Mouse (Mus musculus) spleen, adult 2 months (tissue): ENCODE data around the gene Ovol3. TPM values are rescaled to one million over a fixed set of nuclear protein-coding genes. Genes with fewer than 3 reads are reported as not detected.

Source experiments
- DNase-seq, 2 experiments: peaks; one replicate each; pipeline versions ENCODE4 v3.0.0 to v3.0.0-alpha.2; 2012 to 2021; ENCODE audit warnings: low spot score in 2 of 2, low read depth in 1 of 2
- H3K27ac ChIP-seq: fragments of 200-500 bp; 2 replicates; pipeline ENCODE4 v1.5.1; 2012; ENCODE audit warnings: low read length, inconsistent platforms; ENCODE audit not compliant: insufficient read depth
- H3K27me3 ChIP-seq: fragments of 200-500 bp; 2 replicates; pipeline ENCODE4 v1.6.1; 2012; ENCODE audit warnings: mild to moderate bottlenecking, moderate library complexity, low read length, inconsistent platforms; ENCODE audit not compliant: control insufficient read depth, insufficient read depth
- H3K36me3 ChIP-seq: fragments of 200-500 bp; 2 replicates; pipeline ENCODE4 v1.6.1; 2012; ENCODE audit warnings: mild to moderate bottlenecking, low read length, inconsistent platforms; ENCODE audit not compliant: control insufficient read depth, insufficient read depth
- H3K4me1 ChIP-seq: fragments of 200-500 bp; 2 replicates; pipeline ENCODE4 v1.6.1; 2011; ENCODE audit warnings: inconsistent platforms; ENCODE audit not compliant: control insufficient read depth, insufficient read depth, insufficient read length
- H3K4me3 ChIP-seq: fragments of 200-500 bp; 2 replicates; pipeline ENCODE4 v1.5.1; 2011; ENCODE audit warnings: mild to moderate bottlenecking, inconsistent platforms; ENCODE audit not compliant: insufficient read depth, insufficient read length; ENCODE audit errors: extremely low read depth
- CTCF ChIP-seq: fragments of 200-500 bp; IDR thresholded peaks from 2 replicates; pipeline ENCODE4 v1.5.1; 2011; ENCODE audit warnings: mild to moderate bottlenecking, inconsistent platforms; ENCODE audit not compliant: insufficient read depth, insufficient read length, insufficient replicate concordance; ENCODE audit errors: extremely low read depth
- POLR2A ChIP-seq: fragments of 200-500 bp; IDR thresholded peaks from 2 replicates; pipeline ENCODE4 v1.6.1; 2011; ENCODE audit warnings: low read depth, low read length, inconsistent platforms
- WGBS: fragments of 180-500 bp; shearing (Covaris S2); methylation state at CpG from one replicate; pipeline ENCODE4 v1.1.7; 2018; 5-methylcytosine and 5-hydroxymethylcytosine counted together
- polyA plus RNA-seq: library from polyadenylated mRNA; depleted of rRNA; stranded (reverse); fragments of >200 nt; gene quantifications from 2 replicates; pipeline ENCODE4 v1.2.3, GENCODE M21; 2012

Ovol3 gene
- polyA plus RNA-seq, 1 experiment: not detected

- Histone ChIP-seq H3K4me3 (peak within 1 kb of the TSS; percentile 85), H3K36me3 (peaks cover 2% of the 10 kb centered on the region), H3K4me1 (no peaks in the 10 kb centered on the region; the same call in 1 of the 2 replicates), H3K27me3 (no peaks in the 10 kb centered on the region), H3K27ac (peak within 1 kb of the TSS; percentile 88)
- peak; percentile 94 to 95 for DNase-seq
- TF ChIP-seq CTCF: no peak
- peak; percentile 53 for TF ChIP-seq POLR2A
- WGBS: under 1% methylated on average over 66 of the region's 67 CpGs
These were observed 3.7 kb downstream of the Ovol3 start, which contains the start of the genes Polr2i and Tbcb for GRCm38 (mm10) chr7:30231669-30232454. TSS of gene Polr2i (plus strand) at chr7:30231948. TSS of gene Tbcb (minus strand) at chr7:30232272.

- peaks cover 5% of the 10 kb centered on the region for H3K36me3 ChIP-seq
- H3K27me3 ChIP-seq: no peaks in the 10 kb centered on the region
- DNase-seq: no peak
- WGBS: under 1% methylated on average over 16 of the region's 16 CpGs
- peak overlapping the region; percentile 85 for H3K4me3 ChIP-seq
- TF ChIP-seq POLR2A (no peak), CTCF (no peak)
- H3K4me1 ChIP-seq: no peaks in the 10 kb centered on the region; the same call in 1 of the 2 replicates
- H3K27ac ChIP-seq: 0 out of 2 replicates have a peak overlapping the region, but pooled peaks have one; percentile 34
These were observed 4.2 kb downstream of the Ovol3 start for GRCm38 (mm10) chr7:30231328-30231668.

- no peak overlapping the region for H3K4me3 ChIP-seq
- no peaks in the 10 kb centered on the region for H3K27me3 ChIP-seq
- WGBS: 91% methylated on average over 12 of the region's 12 CpGs
- TF ChIP-seq CTCF (no peak), POLR2A (no peak)
- H3K27ac ChIP-seq: no peak overlapping the region
- H3K36me3 ChIP-seq: peaks cover 22% of the 10 kb centered on the region
- no peak for DNase-seq
- peaks cover under 1% of the 10 kb centered on the region; the same call in 1 of the 2 replicates for H3K4me1 ChIP-seq
These were observed 11.3 kb downstream of the Ovol3 start for GRCm38 (mm10) chr7:30224206-30224605.

GRCm38 (mm10) chr7:30222205-30222604 lies 13.3 kb downstream of the Ovol3 start:
- TF ChIP-seq POLR2A: no peak
- no peak for TF ChIP-seq CTCF
- 88% methylated on average over 5 of the region's 5 CpGs for WGBS
- Histone ChIP-seq H3K4me3 (no peak overlapping the region), H3K36me3 (peaks cover 22% of the 10 kb centered on the region), H3K4me1 (peaks cover 5% of the 10 kb centered on the region; the same call in 1 of the 2 replicates), H3K27ac (no peak overlapping the region), H3K27me3 (no peaks in the 10 kb centered on the region)
- DNase-seq: no peak

GRCm38 (mm10) chr7:30221433-30221832 lies 14.1 kb downstream of the Ovol3 start:
- Histone ChIP-seq H3K36me3 (peaks cover 18% of the 10 kb centered on the region), H3K27ac (no peak overlapping the region), H3K4me3 (no peak overlapping the region), H3K27me3 (no peaks in the 10 kb centered on the region), H3K4me1 (peaks cover 5% of the 10 kb centered on the region; the same call in 1 of the 2 replicates)
- TF ChIP-seq CTCF: no peak
- TF ChIP-seq POLR2A: no peak
- no peak for DNase-seq
- WGBS: 77% methylated on average over 3 of the region's 3 CpGs

GRCm38 (mm10) chr7:30220008-30220356 lies 15.5 kb downstream of the Ovol3 start:
- H3K4me3 ChIP-seq: peak overlapping the region; percentile 48; the same call in 1 of the 2 replicates
- DNase-seq: no peak
- H3K27ac ChIP-seq: no peak overlapping the region
- peaks cover 11% of the 10 kb centered on the region for H3K36me3 ChIP-seq
- TF ChIP-seq CTCF (no peak), POLR2A (no peak)
- H3K4me1 ChIP-seq: peaks cover 5% of the 10 kb centered on the region; the same call in 1 of the 2 replicates
- 11% methylated on average over 11 of the region's 11 CpGs for WGBS
- H3K27me3 ChIP-seq: no peaks in the 10 kb centered on the region

GRCm38 (mm10) chr7:30219293-30220007 lies 16.1 kb downstream of the Ovol3 start:
- 3% methylated on average over 16 of the region's 16 CpGs for WGBS
- Histone ChIP-seq H3K27me3 (no peaks in the 10 kb centered on the region), H3K4me1 (peaks cover 5% of the 10 kb centered on the region; the same call in 1 of the 2 replicates), H3K27ac (no peak overlapping the region), H3K4me3 (peak overlapping the region; percentile 48), H3K36me3 (peaks cover 8% of the 10 kb centered on the region)
- TF ChIP-seq CTCF (no peak), POLR2A (no peak)
- no peak for DNase-seq
